Mouse (Mus musculus) CH12.LX (cell line): ENCODE data around the gene Cacybp. TPM values are rescaled to one million over a fixed set of nuclear protein-coding genes. Genes with fewer than 3 reads are reported as not detected.

Experiments used
- DNase-seq: peaks from one replicate; pipeline ENCODE4 v3.0.0-alpha.2; 2013; ENCODE audit errors: extremely low read depth
- H3K27ac ChIP-seq: 2 replicates; pipeline ENCODE4 v1.5.1; 2012; ENCODE audit warnings: low read depth, mild to moderate bottlenecking, control low read depth, moderate library complexity; ENCODE audit not compliant: insufficient read depth
- H3K27me3 ChIP-seq: replicated peaks from 2 replicates; pipeline ENCODE3; 2012; ENCODE audit warnings: inconsistent platforms
- H3K36me3 ChIP-seq, 2 experiments: replicated peaks in 1 of 2; 2 replicates each; pipeline versions ENCODE3 to v1.6.1; 2012; ENCODE audit warnings: inconsistent platforms in 1 of 2, low read length in 1 of 2, mild to moderate bottlenecking in 1 of 2, mixed read lengths in 1 of 2, moderate library complexity in 1 of 2; ENCODE audit not compliant: control insufficient read depth in 1 of 2, insufficient read depth in 1 of 2
- H3K4me1 ChIP-seq, 2 experiments: 2 replicates each; pipeline ENCODE4 v1.6.1; 2012; ENCODE audit warnings: inconsistent platforms in 1 of 2, moderate library complexity in 1 of 2; ENCODE audit not compliant: insufficient read depth in 2 of 2, control insufficient read depth in 1 of 2
- H3K4me2 ChIP-seq: 2 replicates; pipeline ENCODE4 v1.6.1; 2012; ENCODE audit warnings: low read depth, mild to moderate bottlenecking, control low read depth; ENCODE audit not compliant: poor library complexity, insufficient read depth, severe bottlenecking
- H3K4me3 ChIP-seq, 3 experiments: fragments of 150-350 bp in 1 of 3; sonication (generic) in 1 of 3; replicated peaks in 1 of 3; 2 replicates each; pipeline versions ENCODE3 to v1.5.1; 2011 to 2012; ENCODE audit warnings: low read depth in 2 of 3, low read length in 2 of 3, mild to moderate bottlenecking in 2 of 3, moderate library complexity in 2 of 3, control low read depth in 1 of 3, improper control_type of control experiment in 1 of 3, inconsistent platforms in 1 of 3, mixed read lengths in 1 of 3; ENCODE audit not compliant: poor library complexity in 1 of 3
- H3K79me2 ChIP-seq: replicated peaks from 2 replicates; pipeline ENCODE4 v1.6.1; 2012; ENCODE audit warnings: mild to moderate bottlenecking, moderate library complexity; ENCODE audit not compliant: control insufficient read depth, poor library complexity, insufficient read depth, severe bottlenecking; ENCODE audit errors: extremely low read depth
- H3K9ac ChIP-seq: 2 replicates; pipeline ENCODE4 v1.6.1; 2012; ENCODE audit warnings: low read depth, mild to moderate bottlenecking, control low read depth, moderate library complexity; ENCODE audit not compliant: insufficient read depth
- H3K9me3 ChIP-seq: replicated peaks from 2 replicates; pipeline ENCODE3; 2012; ENCODE audit warnings: low read length, inconsistent platforms, mixed read lengths
- BHLHE40 ChIP-seq: IDR thresholded peaks from 2 replicates; pipeline ENCODE4 v1.6.1; 2011; ENCODE audit warnings: mild to moderate bottlenecking, low read depth, low read length, improper control_type of control experiment
- CHD1 ChIP-seq: IDR thresholded peaks from 2 replicates; pipeline ENCODE4 v1.6.1; 2012; ENCODE audit warnings: low read depth, low read length, improper control_type of control experiment, inconsistent platforms
- E2F4 ChIP-seq: IDR thresholded peaks from 2 replicates; pipeline ENCODE4 v1.6.1; 2011; ENCODE audit warnings: low read depth, low read length, improper control_type of control experiment; ENCODE audit not compliant: insufficient replicate concordance
- ELF1 ChIP-seq: IDR thresholded peaks from 2 replicates; pipeline ENCODE4 v1.6.1; 2014; ENCODE audit warnings: low read depth, mild to moderate bottlenecking, inconsistent platforms, low read length, improper control_type of control experiment
- EP300 ChIP-seq: IDR thresholded peaks from 2 replicates; pipeline ENCODE4 v1.6.1; 2011; ENCODE audit warnings: low read length, improper control_type of control experiment
- ETS1 ChIP-seq: conservative IDR thresholded peaks from 2 replicates; pipeline ENCODE4 v1.6.1; 2012; ENCODE audit warnings: low read depth, mild to moderate bottlenecking, inconsistent platforms, low read length, improper control_type of control experiment, moderate library complexity
- HCFC1 ChIP-seq: IDR thresholded peaks from 2 replicates; pipeline ENCODE4 v1.6.1; 2012; ENCODE audit warnings: low read depth, mild to moderate bottlenecking, inconsistent platforms, low read length, improper control_type of control experiment
- IRF4 ChIP-seq: IDR thresholded peaks from 2 replicates; pipeline ENCODE4 v1.6.1; 2014; ENCODE audit warnings: low read depth, mild to moderate bottlenecking, inconsistent platforms, low read length, improper control_type of control experiment
- JUN ChIP-seq: IDR thresholded peaks from 2 replicates; pipeline ENCODE4 v1.6.1; 2011; ENCODE audit warnings: low read depth, mild to moderate bottlenecking, low read length, improper control_type of control experiment, moderate library complexity; ENCODE audit not compliant: insufficient read depth
- JUND ChIP-seq: conservative IDR thresholded peaks from 2 replicates; pipeline ENCODE4 v1.6.1; 2011; ENCODE audit warnings: low read depth, low read length, improper control_type of control experiment
- MEF2A ChIP-seq: IDR thresholded peaks from 2 replicates; pipeline ENCODE4 v1.6.1; 2014; ENCODE audit warnings: low read depth, mild to moderate bottlenecking, inconsistent platforms, low read length, improper control_type of control experiment, borderline replicate concordance
- MXI1 ChIP-seq: IDR thresholded peaks from 2 replicates; pipeline ENCODE4 v1.6.1; 2011; ENCODE audit warnings: mild to moderate bottlenecking, low read depth, low read length, improper control_type of control experiment
- MYC ChIP-seq: IDR thresholded peaks from 2 replicates; pipeline ENCODE4 v1.6.1; 2011; ENCODE audit warnings: low read depth, mild to moderate bottlenecking, improper control_type of control experiment, low read length
- PAX5 ChIP-seq: IDR thresholded peaks from 2 replicates; pipeline ENCODE4 v1.6.1; 2012; ENCODE audit warnings: low read length, inconsistent platforms, mixed read lengths
- POLR2A ChIP-seq: IDR thresholded peaks from 2 replicates; pipeline ENCODE4 v1.6.1; 2011; ENCODE audit warnings: low read depth, mild to moderate bottlenecking, improper control_type of control experiment, low read length
- POLR2AphosphoS2 ChIP-seq: IDR thresholded peaks from 2 replicates; pipeline ENCODE4 v1.6.1; 2011; ENCODE audit warnings: low read depth, low read length, improper control_type of control experiment
- RCOR1 ChIP-seq: conservative IDR thresholded peaks from 2 replicates; pipeline ENCODE4 v1.6.1; 2012; ENCODE audit warnings: low read depth, mild to moderate bottlenecking, inconsistent platforms, low read length, improper control_type of control experiment
- SIN3A ChIP-seq: IDR thresholded peaks from 2 replicates; pipeline ENCODE4 v1.6.1; 2012; ENCODE audit warnings: low read length, improper control_type of control experiment, inconsistent platforms
- SMC3 ChIP-seq: IDR thresholded peaks from 2 replicates; pipeline ENCODE4 v1.6.1; 2011; ENCODE audit warnings: low read depth, low read length, improper control_type of control experiment
- TCF12 ChIP-seq: IDR thresholded peaks from 2 replicates; pipeline ENCODE4 v1.6.1; 2014; ENCODE audit warnings: low read depth, mild to moderate bottlenecking, inconsistent platforms, low read length, improper control_type of control experiment
- ZC3H11A ChIP-seq: IDR thresholded peaks from 2 replicates; pipeline ENCODE4 v1.6.1; 2012; ENCODE audit warnings: low read depth, mild to moderate bottlenecking, inconsistent platforms, low read length, improper control_type of control experiment
- ZKSCAN1 ChIP-seq: IDR thresholded peaks from 2 replicates; pipeline ENCODE4 v1.6.1; 2012; ENCODE audit warnings: low read depth, inconsistent platforms, low read length, improper control_type of control experiment, borderline replicate concordance
- ZMIZ1 ChIP-seq: IDR thresholded peaks from 2 replicates; pipeline ENCODE4 v1.6.1; 2012; ENCODE audit warnings: low read depth, mild to moderate bottlenecking, inconsistent platforms, low read length, improper control_type of control experiment
- dilution Hi-C: fragments of 300-500 bp; cut with MboI; formaldehyde crosslinking; loops from 2 replicates; pipeline ENCODE4 v1.14.3; 2020; ENCODE audit warnings: low sequenced_read_pairs; ENCODE audit not compliant: extremely low pct_unique_long_range_greater_than_20kb, extremely low pct_ligation_motif_present
- in situ Hi-C: fragments of 300-500 bp; cut with MboI; formaldehyde crosslinking; loops from 3 replicates; pipeline ENCODE4 v1.14.3; 2019; ENCODE audit warnings: low sequenced_read_pairs, low pct_ligation_motif_present, low pct_unique_long_range_greater_than_20kb, mixed read lengths
- polyA plus RNA-seq: library from polyadenylated mRNA; unstranded; fragments of >175 nt; gene quantifications from 2 replicates; pipeline ENCODE4 v1.2.1, GENCODE M21; 2012; ENCODE audit warnings: low read depth; ENCODE audit not compliant: insufficient read length
- total RNA-seq, 2 experiments: library from RNA; depleted of rRNA; stranded (reverse); fragments of 300-350 nt in 1 of 2; fragments of >200 nt in 1 of 2; gene quantifications; 2 replicates each; pipeline ENCODE4 v1.2.3; 2012 to 2014

Gene Cacybp
- total and polyA plus RNA-seq, 3 experiments: 130 to 390 (median 357) TPM

DNA sequence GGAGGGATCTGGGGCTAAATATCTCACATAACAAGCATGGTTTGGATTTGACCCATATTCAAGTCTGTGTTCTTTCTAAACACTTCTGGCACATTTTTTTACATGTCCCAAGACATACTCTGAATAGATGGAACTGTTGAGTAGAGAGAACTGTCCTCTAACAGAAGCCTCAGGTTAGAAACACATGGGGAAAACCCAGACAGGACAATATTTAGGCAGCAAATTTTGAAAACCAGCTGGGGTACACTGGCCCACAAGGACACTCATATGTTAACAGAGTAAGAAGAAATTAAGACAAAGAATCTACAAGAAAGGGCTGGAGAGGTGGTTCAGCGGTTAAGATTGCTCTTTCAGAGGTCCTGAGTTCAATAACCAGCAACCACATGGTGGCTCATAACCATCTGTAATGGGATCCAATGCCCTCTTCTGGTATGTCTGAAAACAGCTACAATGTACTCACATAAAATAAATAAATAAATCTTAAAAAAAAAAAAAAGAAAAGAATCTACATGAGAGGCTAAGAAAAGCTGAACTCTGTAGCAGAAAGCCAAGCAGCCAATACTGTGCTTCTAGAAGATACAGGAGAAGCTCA, 26.3 kb upstream of the Cacybp start (continued):
- TF ChIP-seq POLR2AphosphoS2 (no peak), ETS1 (peak; percentile 35; the same call in 1 of the 2 replicates), BHLHE40 (no peak), HCFC1 (peak; percentile 26; the same call in 1 of the 2 replicates), CHD1 (no peak), RCOR1 (no peak), JUND (no peak; the same call in 1 of the 2 replicates)

DNA sequence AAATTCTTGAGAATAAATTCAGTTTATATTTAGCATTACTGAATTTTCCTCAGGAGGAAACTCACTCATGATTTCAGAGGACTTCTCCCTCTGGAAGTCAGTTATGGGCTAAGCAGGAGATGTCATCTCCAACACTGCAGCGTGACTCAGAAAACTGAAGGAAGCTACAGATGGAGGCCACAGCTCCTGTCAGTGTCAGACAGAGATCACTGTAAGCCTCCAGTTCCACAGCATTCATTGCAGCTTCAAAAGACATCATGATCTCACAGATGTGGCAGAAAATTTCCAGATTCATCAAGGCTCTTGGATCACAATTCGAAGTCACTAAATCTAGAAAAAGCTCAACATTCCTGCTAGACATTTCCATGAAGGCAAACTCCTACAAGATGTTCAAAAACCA, 25.3 kb upstream of the Cacybp start:
- DNase-seq: no peak
- peak overlapping the region; percentile 81; the same call in 1 of the 2 replicates for H3K27ac ChIP-seq
- TF ChIP-seq HCFC1 (no peak), PAX5 (no peak), MXI1 (no peak), MEF2A (no peak), ELF1 (no peak), SMC3 (no peak), EP300 (no peak), ZC3H11A (no peak), POLR2AphosphoS2 (no peak)
- H3K4me1 ChIP-seq: peaks cover 9 to 42% of the 10 kb centered on the region in 2 experiments
- peaks cover 3% of the 10 kb centered on the region for H3K9me3 ChIP-seq
- peaks cover 10% of the 10 kb centered on the region; the same call in 1 of the 2 replicates for H3K79me2 ChIP-seq
- H3K4me3 ChIP-seq: no peak overlapping the region
- no peaks in the 10 kb centered on the region for H3K27me3 ChIP-seq
- peaks cover 30 to 52% of the 10 kb centered on the region in 2 experiments for H3K36me3 ChIP-seq
- no peak overlapping the region for H3K4me2 ChIP-seq
- dilution Hi-C loops (no loop called here), in situ Hi-C loops (no loop called here)
- 0 out of 2 replicates have a peak overlapping the region, but pooled peaks have one; percentile 51 for H3K9ac ChIP-seq

DNA sequence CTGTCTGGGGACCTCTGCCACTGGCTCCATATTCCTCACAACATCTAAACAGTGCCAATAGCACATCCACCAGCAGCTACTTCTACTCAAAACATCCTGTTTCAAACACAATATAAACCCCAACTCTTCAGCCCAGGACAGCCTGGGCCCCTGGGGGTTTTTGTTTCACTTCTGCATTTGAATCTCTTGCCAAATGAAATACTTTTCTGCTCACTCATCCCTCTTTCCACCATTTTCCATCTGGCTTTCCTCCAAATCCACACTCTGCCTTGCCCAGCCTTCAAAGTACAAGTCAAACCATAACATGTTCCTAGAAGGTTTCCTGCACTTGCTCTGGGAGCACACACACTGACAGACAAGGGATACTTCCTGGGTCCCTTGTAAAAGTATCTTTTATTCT, 21.2 kb upstream of the Cacybp start:
- no peaks in the 10 kb centered on the region for H3K27me3 ChIP-seq
- TF ChIP-seq POLR2A (peak; percentile 31; the same call in 1 of the 2 replicates), EP300 (peak; percentile 97), SIN3A (no peak), ZC3H11A (no peak), ETS1 (no peak), MEF2A (peak; percentile 71; the same call in 1 of the 2 replicates), E2F4 (no peak), ZMIZ1 (no peak), ZKSCAN1 (no peak), BHLHE40 (peak; percentile 42), JUN (peak; percentile 4; the same call in 1 of the 2 replicates), TCF12 (peak; percentile 60; the same call in 1 of the 2 replicates), JUND (0 out of 2 replicates have a peak, but pooled peaks have one; percentile 20), RCOR1 (peak; percentile 51; the same call in 1 of the 2 replicates), MYC (peak; percentile 41; the same call in 1 of the 2 replicates), IRF4 (peak; percentile 98), POLR2AphosphoS2 (no peak)
- DNase-seq: peak; percentile 82
- in situ Hi-C loops (no loop called here), dilution Hi-C loops (no loop called here)
- peaks cover 24 to 44% of the 10 kb centered on the region in 2 experiments for H3K36me3 ChIP-seq
- peak overlapping the region; percentile 95 for H3K27ac ChIP-seq
- H3K4me2 ChIP-seq: peak overlapping the region; percentile 44; the same call in 1 of the 2 replicates
- peak overlapping the region; percentile 23; the same call in 1 of the 2 replicates for H3K9ac ChIP-seq
- no peaks in the 10 kb centered on the region for H3K9me3 ChIP-seq
- H3K4me3 ChIP-seq: no peak overlapping the region
- H3K4me1 ChIP-seq: peaks cover 9 to 47% of the 10 kb centered on the region in 2 experiments; a peak in 3 of 4 replicates
- H3K79me2 ChIP-seq: peaks cover 5% of the 10 kb centered on the region; the same call in 1 of the 2 replicates
